Mouse (Mus musculus): ENCODE measurements around the gene Pacrg. TPM values are rescaled to one million over a fixed set of nuclear protein-coding genes. Genes with fewer than 3 reads are reported as not detected.

The Pacrg gene
- polyA plus RNA-seq, 1 experiment from 2014 or later: 6.4 TPM

DNA sequence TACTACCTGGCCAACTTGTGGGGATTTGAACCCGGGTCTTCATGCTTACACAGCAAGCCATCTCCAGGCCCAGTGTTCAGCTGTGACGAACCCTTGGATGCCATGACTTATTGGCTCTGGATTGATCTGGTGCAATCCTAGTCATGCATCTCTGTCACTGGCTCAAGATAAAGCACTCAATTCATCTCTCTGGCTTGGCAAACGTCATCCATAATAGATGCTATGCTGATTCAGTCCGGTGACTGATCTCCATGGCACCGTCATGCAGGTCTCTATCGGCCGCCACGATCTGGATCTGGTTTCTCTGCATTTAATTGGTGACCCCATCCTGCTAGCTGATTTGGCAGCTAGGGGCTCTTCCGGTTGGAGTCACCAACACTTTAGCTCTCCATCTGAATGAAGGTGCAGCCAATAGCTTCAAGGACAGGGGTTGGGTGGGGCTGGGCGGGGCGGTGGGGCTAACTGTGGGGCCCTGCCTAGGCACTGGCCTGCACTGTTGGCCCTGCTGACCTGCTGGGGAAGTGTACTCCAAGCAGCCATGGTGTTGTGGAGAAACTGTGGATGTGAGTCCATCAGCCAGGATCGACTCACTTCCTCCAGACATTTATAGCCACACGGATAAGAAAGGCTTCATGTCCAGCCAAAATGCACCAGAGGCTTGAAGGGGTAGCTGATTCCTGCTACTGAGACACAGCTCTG, 470.0 kb downstream of the Pacrg start:
- WGBS: 81% methylated on average over 13 of the region's 13 CpGs

DNA sequence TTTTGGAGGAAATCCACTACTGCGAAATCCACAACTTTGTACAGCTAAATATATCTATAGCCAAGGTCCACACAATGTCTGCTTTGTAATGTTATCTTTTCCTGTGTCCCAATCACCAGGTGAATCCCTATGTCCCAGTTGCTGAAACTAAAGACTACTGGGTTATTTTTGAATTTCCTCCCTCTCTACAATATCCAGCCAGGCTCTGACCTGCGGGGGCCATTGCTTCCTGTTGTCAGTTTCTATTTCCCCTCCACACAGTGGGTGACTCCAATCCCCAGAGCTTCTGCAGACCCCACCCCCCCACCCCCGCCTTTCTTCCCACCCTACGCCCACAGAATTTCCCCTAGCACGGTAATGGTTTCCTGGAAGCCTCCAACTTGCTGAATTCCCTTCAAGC, 473.1 kb downstream of the Pacrg start:
- Histone ChIP-seq H3K4me1 (ENCODE audit: control insufficient read depth, insufficient read depth, low read length) (no peaks in the 10 kb centered on the region), H3K9me3 (ENCODE audit: control insufficient read depth, low read length) (no peaks in the 10 kb centered on the region), H3K27me3 (ENCODE audit: control insufficient read depth, insufficient read depth, low read length) (no peaks in the 10 kb centered on the region), H3K27ac (ENCODE audit: low read depth, low read length) (no peak overlapping the region), H3K9ac (ENCODE audit: low read length) (no peak overlapping the region), H3K4me2 (ENCODE audit: low read depth) (no peak overlapping the region), H3K36me3 (ENCODE audit: control insufficient read depth, insufficient read depth, low read length) (no peaks in the 10 kb centered on the region), H3K4me3 (ENCODE audit: low read depth, low read length) (no peak overlapping the region)
- no peak for DNase-seq (ENCODE audit: low spot score)
- 81% methylated on average over 5 of the region's 5 CpGs for WGBS
- ATAC-seq (ENCODE audit: insufficient read depth, low FRiP score, low TSS enrichment): no peak

More for the DNA sequence above, 470.0 kb downstream of the Pacrg start:
- Histone ChIP-seq H3K4me1 (ENCODE audit: control insufficient read depth, insufficient read depth, low read length) (peaks cover 9% of the 10 kb centered on the region), H3K27ac (ENCODE audit: low read depth, low read length) (no peak overlapping the region), H3K9ac (ENCODE audit: low read length) (no peak overlapping the region), H3K36me3 (ENCODE audit: control insufficient read depth, insufficient read depth, low read length) (no peaks in the 10 kb centered on the region), H3K4me2 (ENCODE audit: low read depth) (no peak overlapping the region), H3K27me3 (ENCODE audit: control insufficient read depth, insufficient read depth, low read length) (no peaks in the 10 kb centered on the region), H3K9me3 (ENCODE audit: control insufficient read depth, low read length) (no peaks in the 10 kb centered on the region), H3K4me3 (ENCODE audit: low read depth, low read length) (no peak overlapping the region)
- no peak for ATAC-seq (ENCODE audit: insufficient read depth, low FRiP score, low TSS enrichment)
- no peak for DNase-seq (ENCODE audit: low spot score)

DNA sequence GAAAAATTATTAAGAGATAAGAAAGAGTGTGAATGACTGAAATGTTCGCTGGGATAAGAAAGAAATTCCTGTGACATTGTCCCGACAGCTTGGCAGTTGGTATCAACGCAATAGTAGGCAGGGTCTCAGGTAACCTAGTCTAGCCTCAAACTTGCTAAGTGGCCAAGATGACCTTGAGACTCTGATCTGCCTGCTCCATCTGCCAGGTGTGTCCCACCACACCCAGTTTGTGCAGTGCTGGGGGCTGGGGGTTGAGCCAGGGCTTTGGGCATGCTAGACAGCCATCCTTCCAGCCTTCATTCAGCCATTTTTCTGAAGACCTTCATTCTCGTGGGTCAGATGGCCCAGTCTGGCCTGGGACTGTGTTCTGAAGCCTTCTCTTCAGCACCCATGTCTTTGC, 473.5 kb downstream of the Pacrg start:
- Histone ChIP-seq H3K4me3 (ENCODE audit: low read depth, low read length) (no peak overlapping the region), H3K36me3 (ENCODE audit: control insufficient read depth, insufficient read depth, low read length) (no peaks in the 10 kb centered on the region)

DNA sequence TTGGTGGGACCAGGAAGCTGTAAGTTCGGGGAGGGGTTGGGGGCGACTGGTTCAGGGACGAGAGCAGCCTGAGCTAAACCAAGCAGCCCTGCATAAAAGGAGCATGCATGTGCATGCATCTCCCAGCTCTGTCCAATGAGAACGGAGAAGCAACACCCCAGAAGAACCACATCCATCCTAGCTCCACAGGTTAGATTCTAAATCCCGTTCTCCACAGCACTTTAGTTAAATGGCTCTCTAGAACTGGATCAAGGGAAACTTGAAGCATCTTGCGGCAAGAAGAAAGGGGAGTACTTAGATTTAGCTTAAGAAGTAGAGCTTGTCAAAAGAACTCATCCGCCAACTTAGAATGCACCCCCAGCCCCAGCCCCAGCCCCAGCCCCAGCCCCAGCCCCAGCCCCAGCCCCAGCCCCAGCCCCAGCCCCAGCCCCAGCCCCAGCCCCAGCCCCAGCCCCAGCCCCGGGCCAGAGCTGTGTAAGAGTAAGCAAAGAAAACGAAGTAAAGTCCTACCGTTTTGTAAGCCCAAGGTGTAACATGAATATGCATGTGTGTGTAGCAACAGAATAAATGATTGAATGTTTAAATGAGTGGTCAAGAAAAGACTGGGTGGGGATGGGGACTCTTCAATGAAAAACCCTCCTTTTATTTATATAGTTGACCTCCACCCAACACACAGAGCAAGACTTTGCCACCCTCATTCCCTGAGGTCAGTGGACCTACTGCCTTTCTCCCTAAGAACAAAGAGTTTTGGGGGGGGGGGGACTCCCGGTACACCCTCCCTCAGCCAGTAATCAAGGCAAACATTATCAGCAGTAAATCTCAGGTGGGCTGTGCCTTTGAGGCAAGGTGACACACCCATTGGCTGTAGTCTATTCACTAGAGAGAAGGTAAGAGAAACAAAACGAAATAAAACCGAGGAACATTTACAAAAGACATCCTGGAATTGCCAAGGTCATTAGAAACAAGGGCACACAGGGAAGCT, 474.3 kb downstream of the Pacrg start:
- H3K4me2 ChIP-seq (ENCODE audit: low read depth): no peak overlapping the region
- H3K9ac ChIP-seq (ENCODE audit: low read length): no peak overlapping the region
- WGBS: 74% methylated on average over 13 of the region's 13 CpGs
- no peaks in the 10 kb centered on the region for H3K4me1 ChIP-seq (ENCODE audit: control insufficient read depth, insufficient read depth, low read length)
- no peaks in the 10 kb centered on the region for H3K36me3 ChIP-seq (ENCODE audit: control insufficient read depth, insufficient read depth, low read length)
- ATAC-seq (ENCODE audit: insufficient read depth, low FRiP score, low TSS enrichment): no peak
- DNase-seq (ENCODE audit: low spot score): no peak
- H3K4me3 ChIP-seq (ENCODE audit: low read depth, low read length): no peak overlapping the region
- no peaks in the 10 kb centered on the region for H3K27me3 ChIP-seq (ENCODE audit: control insufficient read depth, insufficient read depth, low read length)
- H3K9me3 ChIP-seq (ENCODE audit: control insufficient read depth, low read length): no peaks in the 10 kb centered on the region
- H3K27ac ChIP-seq (ENCODE audit: low read depth, low read length): no peak overlapping the region

More for the DNA sequence above, 473.5 kb downstream of the Pacrg start:
- no peaks in the 10 kb centered on the region for H3K27me3 ChIP-seq (ENCODE audit: control insufficient read depth, insufficient read depth, low read length)
- H3K27ac ChIP-seq (ENCODE audit: low read depth, low read length): no peak overlapping the region
- no peak overlapping the region for H3K4me2 ChIP-seq (ENCODE audit: low read depth)
- no peak for DNase-seq (ENCODE audit: low spot score)
- no peaks in the 10 kb centered on the region for H3K4me1 ChIP-seq (ENCODE audit: control insufficient read depth, insufficient read depth, low read length)
- WGBS: 89% methylated on average over 4 of the region's 4 CpGs
- ATAC-seq (ENCODE audit: insufficient read depth, low FRiP score, low TSS enrichment): no peak
- no peak overlapping the region for H3K9ac ChIP-seq (ENCODE audit: low read length)
- H3K9me3 ChIP-seq (ENCODE audit: control insufficient read depth, low read length): no peaks in the 10 kb centered on the region

DNA sequence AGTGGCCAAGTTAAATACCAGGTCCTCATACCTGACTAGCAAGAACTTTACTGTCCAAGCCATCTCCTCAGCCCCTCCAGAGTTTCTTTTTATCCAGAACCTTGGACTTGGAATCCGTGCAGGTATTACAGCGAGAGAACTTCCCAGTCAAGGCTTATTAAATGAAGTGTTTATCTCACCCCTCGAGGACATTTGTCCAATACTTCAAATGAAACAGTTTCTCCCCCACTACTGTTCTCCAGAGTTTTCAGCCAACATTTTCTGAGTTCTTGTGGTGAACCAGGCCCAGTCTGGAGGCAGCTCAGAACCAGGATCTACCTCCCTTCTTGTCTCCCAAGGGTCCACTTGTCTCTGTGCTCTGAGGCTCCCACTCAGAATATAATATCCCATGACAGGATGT, 477.0 kb downstream of the Pacrg start:
- H3K36me3 ChIP-seq (ENCODE audit: control insufficient read depth, insufficient read depth, low read length): no peaks in the 10 kb centered on the region
- no peaks in the 10 kb centered on the region for H3K27me3 ChIP-seq (ENCODE audit: control insufficient read depth, insufficient read depth, low read length)
- no peak overlapping the region for H3K27ac ChIP-seq (ENCODE audit: low read depth, low read length)
- H3K9ac ChIP-seq (ENCODE audit: low read length): no peak overlapping the region
- H3K4me1 ChIP-seq (ENCODE audit: control insufficient read depth, insufficient read depth, low read length): no peaks in the 10 kb centered on the region
- no peak overlapping the region for H3K4me2 ChIP-seq (ENCODE audit: low read depth)
- H3K9me3 ChIP-seq (ENCODE audit: control insufficient read depth, low read length): no peaks in the 10 kb centered on the region
- DNase-seq (ENCODE audit: low spot score) (no peak), ATAC-seq (ENCODE audit: insufficient read depth, low FRiP score, low TSS enrichment) (no peak)
- 94% methylated on average over 3 of the region's 3 CpGs for WGBS
- H3K4me3 ChIP-seq (ENCODE audit: low read depth, low read length): no peak overlapping the region

DNA sequence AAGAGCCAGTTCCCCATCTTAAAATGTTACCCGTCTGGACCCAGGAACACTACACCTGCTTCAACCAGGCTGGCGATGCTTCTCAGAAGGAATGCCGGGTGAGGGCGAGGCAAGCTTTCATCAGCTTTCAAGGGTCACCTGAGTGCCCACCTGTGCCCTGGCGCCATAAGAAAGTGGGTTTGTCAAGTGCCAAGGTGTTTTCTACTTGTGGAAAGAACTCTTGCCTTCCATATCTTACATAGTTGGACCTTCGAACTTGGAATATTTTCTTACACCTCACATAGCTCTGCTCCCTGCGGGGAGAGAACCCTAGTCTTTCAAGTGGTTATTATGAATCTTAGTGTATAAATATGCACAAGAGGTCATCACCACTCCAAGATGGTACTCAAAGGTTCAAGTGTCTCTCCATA, 478.2 kb downstream of the Pacrg start:
- H3K4me3 ChIP-seq (ENCODE audit: low read depth, low read length): no peak overlapping the region
- no peaks in the 10 kb centered on the region for H3K9me3 ChIP-seq (ENCODE audit: control insufficient read depth, low read length)
- DNase-seq (ENCODE audit: low spot score): no peak
- WGBS: 93% methylated on average over 7 of the region's 7 CpGs
- H3K27me3 ChIP-seq (ENCODE audit: control insufficient read depth, insufficient read depth, low read length): no peaks in the 10 kb centered on the region
- no peak overlapping the region for H3K4me2 ChIP-seq (ENCODE audit: low read depth)
- no peak overlapping the region for H3K9ac ChIP-seq (ENCODE audit: low read length)
- H3K27ac ChIP-seq (ENCODE audit: low read depth, low read length): no peak overlapping the region
- no peaks in the 10 kb centered on the region for H3K36me3 ChIP-seq (ENCODE audit: control insufficient read depth, insufficient read depth, low read length)
- no peak for ATAC-seq (ENCODE audit: insufficient read depth, low FRiP score, low TSS enrichment)
- no peaks in the 10 kb centered on the region for H3K4me1 ChIP-seq (ENCODE audit: control insufficient read depth, insufficient read depth, low read length)

DNA sequence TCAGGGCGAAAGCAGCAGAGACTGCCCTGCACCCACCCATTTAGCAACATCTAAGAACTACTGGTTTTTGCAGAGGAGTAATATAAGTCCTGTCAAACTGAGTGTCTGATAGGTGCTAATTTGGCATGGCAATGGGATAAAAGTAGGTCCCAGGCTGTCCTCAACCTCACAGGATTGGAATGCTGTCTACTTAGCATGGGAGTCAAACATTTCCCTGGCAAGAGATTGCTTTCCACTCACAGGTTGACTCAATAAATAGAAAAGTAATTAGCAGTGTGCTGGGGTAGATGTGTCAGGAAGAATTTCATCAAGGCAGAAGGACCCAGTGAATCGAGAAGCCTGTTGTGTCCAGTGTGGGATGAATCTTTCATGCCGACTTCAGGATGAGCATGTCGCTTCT, 479.4 kb downstream of the Pacrg start:
- Histone ChIP-seq H3K27ac (ENCODE audit: low read depth, low read length) (no peak overlapping the region), H3K36me3 (ENCODE audit: control insufficient read depth, insufficient read depth, low read length) (no peaks in the 10 kb centered on the region), H3K4me1 (ENCODE audit: control insufficient read depth, insufficient read depth, low read length) (no peaks in the 10 kb centered on the region), H3K4me3 (ENCODE audit: low read depth, low read length) (no peak overlapping the region), H3K4me2 (ENCODE audit: low read depth) (no peak overlapping the region), H3K27me3 (ENCODE audit: control insufficient read depth, insufficient read depth, low read length) (no peaks in the 10 kb centered on the region), H3K9me3 (ENCODE audit: control insufficient read depth, low read length) (no peaks in the 10 kb centered on the region), H3K9ac (ENCODE audit: low read length) (no peak overlapping the region)
- 80% methylated on average over 4 of the region's 4 CpGs for WGBS
- DNase-seq (ENCODE audit: low spot score) (no peak), ATAC-seq (ENCODE audit: insufficient read depth, low FRiP score, low TSS enrichment) (no peak)

DNA sequence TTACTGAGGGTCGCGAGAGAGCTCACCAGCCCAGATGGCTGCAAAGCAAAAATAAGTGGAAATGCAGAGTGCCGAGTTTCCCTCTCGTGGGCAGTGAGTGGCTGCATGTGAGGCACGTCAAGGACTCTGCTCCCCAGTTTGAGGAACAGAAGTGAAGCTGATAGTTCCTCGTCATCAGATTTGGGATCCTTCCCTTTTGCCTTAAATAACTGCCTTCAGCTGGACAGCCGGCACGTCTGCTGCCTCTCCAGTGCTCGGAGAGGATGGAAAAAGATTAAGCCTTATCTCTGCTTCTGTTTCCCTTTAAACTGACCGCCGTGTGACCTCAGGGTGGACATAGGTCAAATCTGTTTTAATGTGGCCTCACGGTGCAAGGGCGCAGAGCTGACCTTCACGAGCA, 480.6 kb downstream of the Pacrg start:
- Histone ChIP-seq H3K9ac (ENCODE audit: low read length) (no peak overlapping the region), H3K4me3 (ENCODE audit: low read depth, low read length) (no peak overlapping the region), H3K9me3 (ENCODE audit: control insufficient read depth, low read length) (no peaks in the 10 kb centered on the region), H3K36me3 (ENCODE audit: control insufficient read depth, insufficient read depth, low read length) (no peaks in the 10 kb centered on the region), H3K4me2 (ENCODE audit: low read depth) (no peak overlapping the region), H3K4me1 (ENCODE audit: control insufficient read depth, insufficient read depth, low read length) (no peaks in the 10 kb centered on the region), H3K27me3 (ENCODE audit: control insufficient read depth, insufficient read depth, low read length) (no peaks in the 10 kb centered on the region), H3K27ac (ENCODE audit: low read depth, low read length) (no peak overlapping the region)
- DNase-seq (ENCODE audit: low spot score) (no peak), ATAC-seq (ENCODE audit: insufficient read depth, low FRiP score, low TSS enrichment) (no peak)
- WGBS: 80% methylated on average over 14 of the region's 14 CpGs

All from neural tube, embryonic 11.5 days (tissue).